Mouse (Mus musculus) liver, embryonic 16.5 days (tissue): ENCODE data around the gene Cldn24. TPM values are rescaled to one million over a fixed set of nuclear protein-coding genes. Genes with fewer than 3 reads are reported as not detected.

Experiments used
- ATAC-seq: fragments of 200-750 bp; cut with Nextera tagmentation; 2 replicates; pipeline ENCODE4 v1.8.0; 2017; ENCODE audit warnings: low read depth, mild to moderate bottlenecking, moderate number of reproducible peaks, moderate library complexity
- H3K27ac ChIP-seq: fragments of 300-500 bp; sonication (generic); 2 replicates; pipeline ENCODE4 v1.5.1; 2014; ENCODE audit warnings: mild to moderate bottlenecking, low read length
- H3K27me3 ChIP-seq: fragments of 300-500 bp; sonication (generic); 2 replicates; pipeline ENCODE4 v1.6.1; 2014; ENCODE audit warnings: low read depth, low read length, mixed read lengths; ENCODE audit not compliant: control insufficient read depth, insufficient read depth
- H3K36me3 ChIP-seq: fragments of 300-500 bp; sonication (generic); 2 replicates; pipeline ENCODE4 v1.6.1; 2014; ENCODE audit warnings: mild to moderate bottlenecking; ENCODE audit not compliant: control insufficient read depth, insufficient read depth
- H3K4me1 ChIP-seq: fragments of 300-500 bp; sonication (generic); 2 replicates; pipeline ENCODE4 v1.6.1; 2014; ENCODE audit warnings: low read depth, low read length, mixed read lengths; ENCODE audit not compliant: control insufficient read depth
- H3K4me2 ChIP-seq: fragments of 300-500 bp; sonication (generic); 2 replicates; pipeline ENCODE4 v1.6.1; 2014; ENCODE audit warnings: low read depth, low read length, mixed read lengths
- H3K4me3 ChIP-seq: fragments of 300-500 bp; sonication (generic); 2 replicates; pipeline ENCODE4 v1.5.1; 2014; ENCODE audit warnings: low read depth, mild to moderate bottlenecking, low read length
- H3K9ac ChIP-seq: fragments of 300-500 bp; sonication (generic); 2 replicates; pipeline ENCODE4 v1.6.1; 2014; ENCODE audit warnings: low read depth, low read length
- H3K9me3 ChIP-seq: fragments of 300-500 bp; sonication (generic); replicated peaks from 2 replicates; pipeline ENCODE4 v1.6.1; 2016; ENCODE audit warnings: low read length; ENCODE audit not compliant: control insufficient read depth
- WGBS: fragments of 180-500 bp; shearing (Covaris S2); extraction: QIAGEN DNeasy Blood & Tissue Kit; methylation state at CpG from one replicate; pipeline ENCODE4 v1.1.7; 2014; ENCODE audit not compliant: insufficient replicate concordance; 5-methylcytosine and 5-hydroxymethylcytosine counted together
- polyA plus RNA-seq: library from polyadenylated mRNA; unstranded; fragments of >200 nt; fragmentation: Nextera tagmentation; extraction: Ambion mirVana; gene quantifications from 2 replicates; pipeline ENCODE4 v1.2.1, GENCODE M21; 2015

The Cldn24 gene
- polyA plus RNA-seq, 1 experiment from 2014 or later, result not detected

DNA sequence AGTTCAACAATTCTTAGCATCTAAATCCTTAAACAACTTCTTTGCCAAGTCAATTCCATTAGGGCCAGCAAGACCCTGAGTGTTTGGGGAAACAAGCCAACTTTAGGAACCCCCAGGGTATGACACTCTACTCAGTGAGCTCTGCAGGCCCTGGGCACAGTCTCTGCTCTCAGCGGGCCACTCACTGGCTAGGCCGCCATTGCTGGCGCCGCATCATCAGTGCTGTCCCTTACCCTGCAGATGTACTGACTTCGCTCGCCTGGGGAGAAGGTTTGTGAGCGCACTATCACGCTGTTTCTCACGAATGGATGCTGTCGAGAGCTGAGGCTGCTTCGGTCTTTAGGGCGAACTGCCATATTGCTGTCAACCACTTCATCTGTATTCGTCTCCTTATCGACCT is 25.2 kb downstream of the Cldn24 start:
- Histone ChIP-seq H3K4me3 (no peak overlapping the region), H3K27ac (no peak overlapping the region), H3K9me3 (no peaks in the 10 kb centered on the region), H3K4me2 (no peak overlapping the region), H3K36me3 (peaks cover 5% of the 10 kb centered on the region), H3K4me1 (no peaks in the 10 kb centered on the region), H3K9ac (no peak overlapping the region), H3K27me3 (no peaks in the 10 kb centered on the region)
- ATAC-seq, result no peak
- WGBS, result 83% methylated on average over 14 of the region's 14 CpGs

DNA sequence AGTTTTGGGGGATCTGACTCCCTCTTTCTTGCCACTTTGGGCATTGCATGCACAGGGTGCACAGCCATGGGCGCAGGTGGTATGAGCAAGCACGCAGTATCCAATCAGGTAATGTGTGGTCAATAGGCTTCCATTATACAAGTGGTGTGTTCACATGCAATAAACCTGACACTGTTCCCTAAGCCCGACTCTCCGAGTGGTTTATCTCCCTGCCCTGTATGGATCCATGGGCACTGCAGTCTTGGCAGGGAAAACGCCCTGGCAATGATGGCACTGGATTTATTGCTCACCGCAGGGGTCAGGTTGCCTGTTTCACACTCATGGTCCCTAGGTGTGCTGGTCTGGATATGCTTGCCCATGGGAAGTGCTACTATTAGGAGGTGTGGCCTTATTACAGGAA is 26.0 kb downstream of the Cldn24 start:
- no peak overlapping the region for H3K4me2 ChIP-seq
- no peaks in the 10 kb centered on the region for H3K9me3 ChIP-seq
- no peak overlapping the region for H3K4me3 ChIP-seq
- no peak for ATAC-seq
- 79% methylated on average over 6 of the region's 6 CpGs for WGBS
- peaks cover 5% of the 10 kb centered on the region for H3K36me3 ChIP-seq
- no peak overlapping the region for H3K9ac ChIP-seq
- no peaks in the 10 kb centered on the region for H3K27me3 ChIP-seq
- no peak overlapping the region for H3K27ac ChIP-seq
- no peaks in the 10 kb centered on the region for H3K4me1 ChIP-seq

DNA sequence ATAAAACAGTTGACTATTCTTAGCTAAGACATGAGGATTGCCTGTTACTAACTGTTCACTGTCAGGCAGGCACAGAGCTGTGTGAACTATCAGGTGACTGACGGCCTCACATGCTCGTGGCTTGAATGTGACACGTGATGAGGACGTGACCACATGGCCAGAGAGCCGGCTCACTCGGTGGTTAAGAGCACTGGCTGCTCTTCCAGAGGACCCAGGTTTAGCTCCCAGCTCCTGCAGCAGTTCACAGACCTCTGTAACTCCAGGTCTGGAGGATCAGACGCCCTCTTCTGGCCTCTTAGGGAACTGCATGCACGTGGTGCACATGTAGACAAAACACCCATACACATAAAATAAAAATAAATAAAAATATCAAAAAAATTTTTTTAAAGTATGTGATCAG is 27.9 kb downstream of the Cldn24 start:
- no peaks in the 10 kb centered on the region for H3K27me3 ChIP-seq
- no peak for ATAC-seq
- no peaks in the 10 kb centered on the region for H3K4me1 ChIP-seq
- H3K9me3 ChIP-seq, result no peaks in the 10 kb centered on the region
- no peak overlapping the region for H3K4me2 ChIP-seq
- H3K27ac ChIP-seq, result no peak overlapping the region
- peaks cover 5% of the 10 kb centered on the region for H3K36me3 ChIP-seq
- no peak overlapping the region for H3K9ac ChIP-seq
- 68% methylated on average over 8 of the region's 8 CpGs for WGBS
- no peak overlapping the region for H3K4me3 ChIP-seq

DNA sequence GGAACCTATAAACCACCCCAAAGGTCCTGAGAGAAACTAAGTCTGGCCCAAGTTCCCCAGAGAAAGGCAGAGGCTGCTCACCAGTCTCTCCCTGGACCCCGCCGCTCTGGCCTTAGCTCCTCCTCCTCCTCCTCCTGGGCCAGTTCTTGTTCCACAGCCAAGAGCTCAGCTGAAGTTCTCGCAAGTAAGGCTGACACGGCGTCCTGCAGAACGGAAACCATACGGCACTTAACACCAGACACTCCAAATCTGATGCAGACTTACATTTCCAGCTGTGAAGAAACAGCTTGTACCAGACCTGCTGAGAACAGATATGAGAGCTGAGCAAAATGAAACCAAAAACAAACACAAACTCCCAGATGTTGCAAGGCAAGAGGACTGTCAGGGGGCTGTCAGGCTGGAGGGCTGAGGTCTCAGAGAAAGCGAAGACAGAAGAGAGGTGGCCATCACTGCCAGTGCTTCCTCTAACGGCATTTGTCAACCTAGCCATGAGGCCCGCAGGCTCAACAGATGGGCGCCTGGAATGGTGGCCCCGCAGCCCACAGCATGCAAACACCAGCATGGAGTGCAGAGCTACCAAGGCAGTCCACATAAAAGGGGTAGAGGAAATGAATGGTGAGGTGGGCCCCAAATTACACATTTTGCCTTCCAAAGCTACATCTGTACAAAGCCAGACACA is 30.0 kb downstream of the Cldn24 start:
- H3K4me1 ChIP-seq, result no peaks in the 10 kb centered on the region
- 23% methylated on average over 12 of the region's 12 CpGs for WGBS
- H3K4me3 ChIP-seq, result peak overlapping the region; percentile 37
- peaks cover 5% of the 10 kb centered on the region for H3K36me3 ChIP-seq
- H3K27ac ChIP-seq, result no peak overlapping the region
- H3K9me3 ChIP-seq, result no peaks in the 10 kb centered on the region
- no peak for ATAC-seq
- H3K27me3 ChIP-seq, result no peaks in the 10 kb centered on the region
- no peak overlapping the region for H3K9ac ChIP-seq
- H3K4me2 ChIP-seq, result peak overlapping the region; percentile 35

DNA sequence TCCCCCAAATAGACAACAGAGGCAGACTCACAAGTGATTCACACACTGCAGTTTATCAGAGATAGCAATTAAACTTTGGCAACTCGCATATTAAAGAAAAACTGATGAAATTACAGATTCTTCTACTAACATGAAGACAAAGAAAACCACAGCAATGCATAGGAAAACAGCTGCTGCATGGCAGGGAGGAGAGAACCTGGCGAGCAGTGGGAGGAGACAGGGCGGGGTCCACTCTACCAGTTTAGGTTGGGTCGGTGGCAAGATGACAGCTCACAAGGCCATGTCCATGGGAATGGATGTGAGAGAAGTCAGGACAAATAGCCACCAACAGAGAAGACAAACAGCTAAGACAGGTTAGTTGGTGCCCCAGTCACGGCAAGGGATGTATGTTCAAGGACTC is 30.8 kb downstream of the Cldn24 start:
- Histone ChIP-seq H3K27me3 (no peaks in the 10 kb centered on the region), H3K4me2 (no peak overlapping the region), H3K4me1 (no peaks in the 10 kb centered on the region), H3K4me3 (no peak overlapping the region), H3K36me3 (peaks cover 5% of the 10 kb centered on the region), H3K27ac (no peak overlapping the region), H3K9me3 (no peaks in the 10 kb centered on the region), H3K9ac (no peak overlapping the region)
- 51% methylated on average over 5 of the region's 5 CpGs for WGBS
- ATAC-seq, result no peak

DNA sequence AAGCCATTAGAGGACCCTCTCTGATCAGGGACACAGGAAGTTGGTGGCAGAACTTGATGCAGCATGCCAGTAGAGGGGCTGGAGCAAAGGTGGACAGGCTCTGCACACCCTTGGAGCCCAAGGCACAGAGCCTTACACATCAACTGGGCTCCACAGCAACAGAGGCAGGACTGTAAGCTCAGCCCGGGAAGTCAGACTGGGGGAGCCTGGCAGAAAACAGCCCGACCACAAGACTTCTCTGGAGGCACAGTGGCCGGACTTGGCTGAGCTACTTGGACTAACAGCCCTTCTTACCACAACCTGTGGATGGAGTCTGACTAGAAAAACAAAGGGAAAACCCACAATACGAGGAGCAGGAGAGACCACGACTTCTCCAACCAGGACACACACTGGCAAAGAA is 31.4 kb downstream of the Cldn24 start:
- no peak for ATAC-seq
- Histone ChIP-seq H3K27me3 (no peaks in the 10 kb centered on the region), H3K27ac (no peak overlapping the region), H3K4me3 (no peak overlapping the region), H3K36me3 (peaks cover 5% of the 10 kb centered on the region), H3K9me3 (no peaks in the 10 kb centered on the region), H3K4me2 (no peak overlapping the region), H3K4me1 (no peaks in the 10 kb centered on the region), H3K9ac (no peak overlapping the region)
- 56% methylated on average over 5 of the region's 5 CpGs for WGBS

DNA sequence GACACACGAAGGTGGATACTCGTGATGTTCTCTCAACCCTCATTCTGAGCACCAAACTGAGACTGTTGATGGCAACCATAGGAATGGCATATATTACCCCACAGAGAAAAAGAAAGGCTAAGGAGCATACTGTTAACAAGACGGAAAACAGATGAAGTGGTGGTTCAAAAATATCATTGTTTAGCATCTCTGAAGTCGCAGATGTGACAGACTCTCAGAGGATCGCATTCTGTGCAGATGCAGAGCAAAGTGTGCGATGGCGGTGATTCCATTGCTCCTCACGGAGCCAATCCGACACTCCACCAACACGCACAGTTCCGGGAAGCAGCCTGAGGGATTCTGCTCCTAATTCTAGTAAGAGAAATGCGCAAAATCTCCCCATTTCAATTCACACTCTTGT is 37.3 kb downstream of the Cldn24 start:
- Histone ChIP-seq H3K27me3 (no peaks in the 10 kb centered on the region), H3K36me3 (no peaks in the 10 kb centered on the region; the same call in 1 of the 2 replicates), H3K9me3 (no peaks in the 10 kb centered on the region), H3K9ac (no peak overlapping the region), H3K4me1 (no peaks in the 10 kb centered on the region), H3K27ac (no peak overlapping the region), H3K4me2 (no peak overlapping the region), H3K4me3 (no peak overlapping the region)
- 76% methylated on average over 12 of the region's 12 CpGs for WGBS
- no peak for ATAC-seq

DNA sequence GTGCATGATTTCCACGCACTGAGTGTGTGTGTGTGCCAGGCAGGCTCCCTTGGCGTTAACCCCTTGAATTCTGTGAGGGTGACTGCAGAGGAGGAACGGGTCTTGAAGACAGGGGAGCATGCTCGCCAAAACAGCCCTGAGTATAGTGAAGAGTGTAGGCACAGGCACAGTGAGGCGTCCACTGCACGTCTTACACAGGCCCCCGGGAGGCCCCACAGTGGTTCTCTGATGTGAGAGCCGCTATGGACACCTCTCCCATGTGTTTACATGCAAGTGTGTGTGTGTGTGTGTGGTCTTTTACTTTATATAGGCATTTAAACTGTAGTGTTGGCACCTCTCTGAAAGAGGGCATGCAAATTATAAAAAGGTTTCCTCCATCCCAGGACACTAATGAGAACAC is 44.6 kb downstream of the Cldn24 start:
- WGBS, result 62% methylated on average over 8 of the region's 8 CpGs
- Histone ChIP-seq H3K4me2 (no peak overlapping the region), H3K27ac (no peak overlapping the region), H3K36me3 (no peaks in the 10 kb centered on the region), H3K4me3 (no peak overlapping the region), H3K9ac (no peak overlapping the region), H3K9me3 (no peaks in the 10 kb centered on the region), H3K4me1 (no peaks in the 10 kb centered on the region), H3K27me3 (no peaks in the 10 kb centered on the region)
- no peak for ATAC-seq

DNA sequence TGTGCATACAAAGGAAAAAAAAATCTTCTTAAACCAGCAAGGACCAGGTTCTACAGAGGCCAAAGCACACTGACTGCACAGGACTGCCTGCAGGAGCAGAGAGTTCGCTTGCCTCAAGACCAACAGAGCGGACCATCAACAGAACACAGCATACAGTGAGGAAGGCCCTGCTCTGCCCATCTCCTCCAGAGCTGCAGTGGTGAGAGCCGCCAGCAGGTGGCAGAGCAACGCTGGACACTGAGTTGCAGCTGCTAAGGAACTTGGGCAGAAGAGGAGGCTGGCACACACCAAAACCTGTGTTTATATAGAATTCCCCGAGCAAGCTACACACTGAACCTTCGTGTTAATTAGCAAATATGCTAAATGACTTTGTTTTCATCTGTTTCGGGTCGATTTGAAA is 45.1 kb downstream of the Cldn24 start:
- Histone ChIP-seq H3K9me3 (no peaks in the 10 kb centered on the region), H3K27me3 (no peaks in the 10 kb centered on the region), H3K4me3 (no peak overlapping the region), H3K9ac (no peak overlapping the region), H3K4me2 (no peak overlapping the region), H3K27ac (no peak overlapping the region), H3K36me3 (no peaks in the 10 kb centered on the region), H3K4me1 (no peaks in the 10 kb centered on the region)
- 24% methylated on average over 8 of the region's 8 CpGs for WGBS
- ATAC-seq, result no peak
